ENCODE assay signal across 13 mouse cellular contexts in the genomic region with DNA sequence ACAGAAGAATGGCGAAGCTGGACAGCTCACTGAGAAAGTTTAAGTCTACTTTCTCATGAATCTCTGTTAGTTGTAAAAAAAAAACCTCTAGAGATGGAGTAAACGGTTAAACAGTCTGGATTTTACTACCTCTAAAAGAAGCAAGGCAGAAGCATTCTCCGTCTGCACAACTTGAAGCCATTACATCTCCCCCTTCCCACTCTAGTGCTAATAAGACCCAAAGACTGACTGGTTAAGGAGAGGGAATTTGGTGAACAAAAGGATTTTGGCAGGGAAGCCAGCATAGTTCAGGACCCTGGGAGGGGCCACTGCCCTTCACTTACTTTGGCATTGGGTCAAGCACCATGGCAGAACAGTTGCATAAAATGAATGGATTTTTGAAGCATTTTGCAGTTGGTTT.
"Had no signal": no experiment of that assay in that cellular context is flagged by ENCODE, and none has a peak within 500 bp of the region (broad histone marks: within the 10 kb centered on the region; RNA-seq: fewer than 3 reads in every experiment).

No protein-coding gene starts in this region.

- H3K27ac ChIP-seq: kidney, embryonic 15.5 days; liver, embryonic 15.5 days; midbrain, embryonic 10.5 days; midbrain, embryonic 15.5 days; neural tube, embryonic 13.5 days had no signal

- ATAC-seq: lung, postnatal 0 days; midbrain, embryonic 15.5 days had no signal

- H3K4me1 ChIP-seq: liver, embryonic 15.5 days; neural tube, embryonic 13.5 days had no signal

- H3K36me3 ChIP-seq: kidney, embryonic 15.5 days; liver, embryonic 15.5 days; midbrain, embryonic 10.5 days; midbrain, embryonic 15.5 days; neural tube, embryonic 13.5 days had no signal

- H3K9ac ChIP-seq: kidney, embryonic 15.5 days; liver, embryonic 15.5 days; midbrain, embryonic 15.5 days; neural tube, embryonic 13.5 days had no signal

- H3K4me2 ChIP-seq: kidney, embryonic 15.5 days; liver, embryonic 11.5 days; liver, embryonic 15.5 days; midbrain, embryonic 15.5 days; neural tube, embryonic 13.5 days had no signal

- H3K4me3 ChIP-seq: kidney, embryonic 15.5 days; liver, embryonic 15.5 days; midbrain, embryonic 10.5 days; midbrain, embryonic 15.5 days; neural tube, embryonic 13.5 days had no signal

- H3K9me3 ChIP-seq: kidney, embryonic 15.5 days; liver, embryonic 15.5 days; midbrain, embryonic 10.5 days; midbrain, embryonic 15.5 days; neural tube, embryonic 13.5 days had no signal

- DNase-seq: kidney, adult 2 months; kidney, postnatal 14 days; lung, adult 2 months; lung, postnatal 4 days; right cerebral cortex, postnatal 25 days; thymus, postnatal 36 days had no signal

- H3K27me3 ChIP-seq: kidney, embryonic 15.5 days; liver, embryonic 15.5 days; midbrain, embryonic 15.5 days; neural tube, embryonic 13.5 days had no signal
